Mouse (Mus musculus) hindbrain, postnatal 0 days (tissue): ENCODE results near the gene Mapk11. TPM values are rescaled to one million over a fixed set of nuclear protein-coding genes. Genes with fewer than 3 reads are reported as not detected.

Experiments used
- ATAC-seq: fragments of 200-750 bp; cut with Nextera tagmentation; 2 replicates; pipeline ENCODE4 v1.8.0; 2017; ENCODE audit warnings: mild to moderate bottlenecking, moderate TSS enrichment, moderate library complexity
- DNase-seq: peaks from one replicate; pipeline ENCODE4 v3.0.0-alpha.2; 2015; ENCODE audit warnings: low spot score
- H3K27ac ChIP-seq: fragments of 300-500 bp; sonication (generic); 2 replicates; pipeline ENCODE4 v1.5.1; 2014; ENCODE audit warnings: mild to moderate bottlenecking
- H3K27me3 ChIP-seq: fragments of 300-500 bp; sonication (generic); 2 replicates; pipeline ENCODE4 v1.6.1; 2014; ENCODE audit warnings: low read length, mixed read lengths; ENCODE audit not compliant: insufficient read depth
- H3K36me3 ChIP-seq: fragments of 300-500 bp; sonication (generic); 2 replicates; pipeline ENCODE4 v1.6.1; 2014; ENCODE audit warnings: low read length, mixed read lengths; ENCODE audit not compliant: insufficient read depth
- H3K4me1 ChIP-seq: fragments of 300-500 bp; sonication (generic); 2 replicates; pipeline ENCODE4 v1.6.1; 2014; ENCODE audit warnings: antibody characterized with exemption, low read length, mixed read lengths; ENCODE audit not compliant: insufficient read depth
- H3K4me2 ChIP-seq: fragments of 300-500 bp; sonication (generic); 2 replicates; pipeline ENCODE4 v1.6.1; 2014; ENCODE audit warnings: low read depth, mild to moderate bottlenecking, low read length, moderate library complexity, mixed read lengths
- H3K4me3 ChIP-seq: fragments of 300-500 bp; sonication (generic); 2 replicates; pipeline ENCODE4 v1.5.1; 2014; ENCODE audit warnings: low read length
- H3K9ac ChIP-seq: fragments of 300-500 bp; sonication (generic); replicated peaks from 2 replicates; pipeline ENCODE4 v1.6.1; 2014; ENCODE audit warnings: mild to moderate bottlenecking, low read length, moderate library complexity, mixed read lengths
- H3K9me3 ChIP-seq: fragments of 300-500 bp; sonication (generic); 2 replicates; pipeline ENCODE4 v1.6.1; 2016; ENCODE audit warnings: low read length, mixed read lengths
- CTCF ChIP-seq: IDR thresholded peaks from 2 replicates; pipeline ENCODE4 v1.5.1; 2016; ENCODE audit warnings: antibody characterized with exemption, control low read depth, low read depth
- WGBS: fragments of 180-500 bp; shearing (Covaris S2); extraction: QIAGEN DNeasy Blood & Tissue Kit; methylation state at CpG from one replicate; pipeline ENCODE4 v1.1.7; 2014; 5-methylcytosine and 5-hydroxymethylcytosine counted together
- polyA plus RNA-seq: library from polyadenylated mRNA; unstranded; fragments of >200 nt; fragmentation: Nextera tagmentation; extraction: Ambion mirVana; gene quantifications from 2 replicates; pipeline ENCODE4 v1.2.1, GENCODE M21; 2015
- total RNA-seq: library from RNA; depleted of rRNA; stranded (reverse); fragments of >200 nt; gene quantifications from 2 replicates; pipeline ENCODE4 v1.2.3, GENCODE M21; 2014

The Mapk11 gene
- total and polyA plus RNA-seq, 2 experiments from 2014 or later = 15.8 to 30.6 TPM

DNA sequence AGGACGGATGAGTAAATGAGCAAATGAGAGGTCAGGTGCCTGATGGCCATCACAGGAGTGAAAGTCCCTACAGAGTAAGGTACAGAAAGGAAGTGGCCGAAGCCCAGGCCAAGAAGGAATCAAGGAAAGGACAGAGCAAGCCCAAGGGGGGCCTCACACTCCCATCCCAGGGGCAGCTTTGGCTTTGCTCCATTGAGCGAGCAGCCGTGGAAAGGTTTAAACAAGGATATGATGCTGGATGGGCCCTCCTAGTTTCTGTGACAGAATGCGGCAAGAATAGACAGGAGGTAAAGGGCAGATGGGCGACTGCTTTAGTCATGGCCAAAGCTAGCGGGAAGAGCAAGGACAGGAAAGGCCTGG lies 11.4 kb downstream of the Mapk11 start:
- 0 out of 2 replicates have a peak, but pooled peaks cover 4% of the 10 kb centered on the region for H3K27me3 ChIP-seq
- peaks cover 7% of the 10 kb centered on the region for H3K4me1 ChIP-seq
- no peaks in the 10 kb centered on the region for H3K36me3 ChIP-seq
- TF ChIP-seq CTCF = no peak
- 85% methylated on average over 7 of the region's 7 CpGs for whole genome bisulfite sequencing
- ATAC-seq (no peak), DNase-seq (no peak)
- H3K4me2 ChIP-seq = no peak overlapping the region
- H3K27ac ChIP-seq = no peak overlapping the region
- no peaks in the 10 kb centered on the region for H3K9me3 ChIP-seq
- no peak overlapping the region for H3K9ac ChIP-seq
- no peak overlapping the region for H3K4me3 ChIP-seq

DNA sequence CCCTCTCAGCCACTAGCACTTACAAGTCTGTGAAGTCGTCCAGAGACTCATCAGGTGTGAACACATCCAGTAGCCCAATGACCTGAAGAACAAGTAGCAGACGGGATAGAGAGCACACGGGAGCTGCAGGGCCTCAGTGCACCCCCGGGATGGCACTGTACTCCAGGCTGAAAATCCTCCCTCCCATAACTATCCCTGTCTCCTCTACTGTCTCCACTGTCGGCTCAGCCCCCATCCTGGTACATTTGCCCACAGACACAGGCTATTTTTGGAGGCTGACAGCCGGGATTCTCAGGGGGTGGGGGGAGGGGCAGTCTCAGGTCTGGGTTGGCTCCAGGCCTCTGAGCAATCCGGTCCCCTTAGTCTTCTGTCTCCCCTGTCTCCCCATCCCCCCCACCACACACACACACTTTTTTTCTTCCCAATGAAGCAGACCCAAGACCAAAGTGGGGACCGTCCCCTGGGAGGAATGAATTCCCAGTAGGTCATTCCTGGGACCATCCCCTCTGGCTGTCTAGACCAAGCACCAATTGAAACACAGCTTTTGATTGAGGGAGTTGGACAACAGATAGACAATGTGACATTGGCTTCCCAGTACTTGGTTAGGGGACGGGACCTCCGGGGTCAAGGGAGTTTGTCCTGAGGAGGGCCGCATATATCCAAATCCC lies 11.9 kb downstream of the Mapk11 start:
- Histone ChIP-seq H3K36me3 (no peaks in the 10 kb centered on the region), H3K27me3 (0 out of 2 replicates have a peak, but pooled peaks cover 4% of the 10 kb centered on the region), H3K4me3 (no peak overlapping the region), H3K27ac (no peak overlapping the region), H3K4me1 (peaks cover 7% of the 10 kb centered on the region), H3K9me3 (no peaks in the 10 kb centered on the region), H3K4me2 (no peak overlapping the region), H3K9ac (no peak overlapping the region)
- no peak for TF ChIP-seq CTCF
- DNase-seq = no peak
- no peak for ATAC-seq
- 72% methylated on average over 11 of the region's 11 CpGs for WGBS

DNA sequence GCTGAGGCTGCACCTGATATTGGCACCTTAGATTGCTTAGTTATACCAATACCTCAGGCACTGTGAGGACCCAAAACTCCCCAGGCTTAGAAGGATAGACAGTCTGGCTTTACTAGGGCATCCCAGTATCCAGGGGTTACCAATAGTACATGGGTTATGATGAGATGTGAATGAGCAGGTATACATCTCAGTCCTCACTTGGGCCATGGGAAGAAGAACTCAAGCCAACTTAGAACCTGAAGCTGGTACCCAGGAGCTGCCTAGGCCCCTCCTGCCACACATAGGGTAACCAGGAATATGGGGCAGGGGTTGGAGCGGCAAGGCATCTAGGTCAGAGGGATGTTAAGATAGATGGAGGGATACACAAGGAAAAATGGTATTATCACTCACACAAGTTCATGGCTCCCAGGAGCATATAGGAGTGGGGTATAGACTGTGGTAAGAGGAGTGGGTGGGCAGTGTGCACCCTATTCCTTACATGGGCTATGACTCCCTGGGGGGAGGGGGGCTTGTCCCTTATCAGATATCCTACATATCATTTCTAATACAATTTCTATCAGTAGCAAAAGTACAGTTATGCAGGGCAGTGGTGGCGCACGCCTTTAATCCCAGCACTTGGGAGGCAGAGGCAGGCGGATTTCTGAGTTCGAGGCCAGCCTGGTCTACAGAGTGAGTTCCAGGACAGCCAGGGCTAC lies 12.8 kb downstream of the Mapk11 start:
- H3K27ac ChIP-seq = no peak overlapping the region
- H3K9ac ChIP-seq = no peak overlapping the region
- H3K9me3 ChIP-seq = no peaks in the 10 kb centered on the region
- DNase-seq = no peak
- TF ChIP-seq CTCF = no peak
- H3K27me3 ChIP-seq = 0 out of 2 replicates have a peak, but pooled peaks cover 4% of the 10 kb centered on the region
- 98% methylated on average over 5 of the region's 5 CpGs for WGBS
- no peak overlapping the region for H3K4me2 ChIP-seq
- H3K4me1 ChIP-seq = peaks cover 7% of the 10 kb centered on the region
- H3K36me3 ChIP-seq = no peaks in the 10 kb centered on the region
- no peak for ATAC-seq
- H3K4me3 ChIP-seq = no peak overlapping the region

DNA sequence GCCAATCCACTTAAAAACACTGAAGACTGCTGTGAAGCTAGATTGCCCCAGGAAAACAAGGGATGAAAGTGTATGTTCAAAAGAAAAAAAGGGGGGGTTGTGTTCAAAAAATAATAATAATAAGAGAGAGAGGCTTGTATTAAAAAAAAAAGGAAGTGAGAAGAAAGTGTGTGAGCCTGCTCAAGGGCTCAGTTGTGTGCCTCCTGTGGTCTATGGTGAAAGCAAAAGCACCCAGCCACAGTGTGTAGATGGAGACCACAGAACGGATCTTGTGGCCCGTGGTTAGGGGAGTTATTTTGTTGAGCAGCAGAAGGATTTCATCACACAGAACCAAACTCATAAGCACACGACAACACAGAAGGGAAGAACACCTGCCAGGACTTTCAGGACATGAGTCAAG lies 18.1 kb downstream of the Mapk11 start:
- no peak overlapping the region for H3K4me2 ChIP-seq
- no peaks in the 10 kb centered on the region for H3K9me3 ChIP-seq
- no peak for DNase-seq
- no peak for ATAC-seq
- no peak overlapping the region for H3K27ac ChIP-seq
- WGBS = 94% methylated on average over 3 of the region's 3 CpGs
- no peaks in the 10 kb centered on the region for H3K27me3 ChIP-seq
- no peak overlapping the region for H3K9ac ChIP-seq
- H3K36me3 ChIP-seq = no peaks in the 10 kb centered on the region
- peaks cover 12% of the 10 kb centered on the region for H3K4me1 ChIP-seq
- H3K4me3 ChIP-seq = no peak overlapping the region
- no peak for TF ChIP-seq CTCF

DNA sequence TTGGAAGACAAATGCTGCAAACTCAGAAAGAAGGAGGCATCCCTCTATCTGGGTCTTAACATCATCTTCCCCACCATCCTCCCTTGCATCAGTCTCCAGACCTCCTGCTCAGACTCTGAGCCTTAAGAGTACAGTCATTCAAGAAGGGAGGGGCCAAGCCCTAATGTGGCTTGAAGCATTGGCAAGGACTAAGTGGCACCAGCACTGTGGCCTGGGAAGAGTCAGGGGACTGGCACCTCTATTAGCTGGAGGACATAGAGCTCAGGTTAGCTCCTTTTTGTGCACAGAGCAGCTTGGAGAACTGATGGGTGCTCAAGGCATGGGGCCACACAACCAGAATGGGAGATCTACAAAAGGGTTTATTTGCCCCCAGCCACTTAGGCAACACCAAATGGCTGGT lies 19.2 kb downstream of the Mapk11 start:
- H3K27me3 ChIP-seq = no peaks in the 10 kb centered on the region
- H3K9me3 ChIP-seq = no peaks in the 10 kb centered on the region
- no peak for TF ChIP-seq CTCF
- H3K4me2 ChIP-seq = no peak overlapping the region
- no peak overlapping the region for H3K9ac ChIP-seq
- DNase-seq = no peak
- ATAC-seq = no peak
- H3K27ac ChIP-seq = no peak overlapping the region
- H3K4me3 ChIP-seq = no peak overlapping the region
- peaks cover 12% of the 10 kb centered on the region for H3K4me1 ChIP-seq
- H3K36me3 ChIP-seq = no peaks in the 10 kb centered on the region

DNA sequence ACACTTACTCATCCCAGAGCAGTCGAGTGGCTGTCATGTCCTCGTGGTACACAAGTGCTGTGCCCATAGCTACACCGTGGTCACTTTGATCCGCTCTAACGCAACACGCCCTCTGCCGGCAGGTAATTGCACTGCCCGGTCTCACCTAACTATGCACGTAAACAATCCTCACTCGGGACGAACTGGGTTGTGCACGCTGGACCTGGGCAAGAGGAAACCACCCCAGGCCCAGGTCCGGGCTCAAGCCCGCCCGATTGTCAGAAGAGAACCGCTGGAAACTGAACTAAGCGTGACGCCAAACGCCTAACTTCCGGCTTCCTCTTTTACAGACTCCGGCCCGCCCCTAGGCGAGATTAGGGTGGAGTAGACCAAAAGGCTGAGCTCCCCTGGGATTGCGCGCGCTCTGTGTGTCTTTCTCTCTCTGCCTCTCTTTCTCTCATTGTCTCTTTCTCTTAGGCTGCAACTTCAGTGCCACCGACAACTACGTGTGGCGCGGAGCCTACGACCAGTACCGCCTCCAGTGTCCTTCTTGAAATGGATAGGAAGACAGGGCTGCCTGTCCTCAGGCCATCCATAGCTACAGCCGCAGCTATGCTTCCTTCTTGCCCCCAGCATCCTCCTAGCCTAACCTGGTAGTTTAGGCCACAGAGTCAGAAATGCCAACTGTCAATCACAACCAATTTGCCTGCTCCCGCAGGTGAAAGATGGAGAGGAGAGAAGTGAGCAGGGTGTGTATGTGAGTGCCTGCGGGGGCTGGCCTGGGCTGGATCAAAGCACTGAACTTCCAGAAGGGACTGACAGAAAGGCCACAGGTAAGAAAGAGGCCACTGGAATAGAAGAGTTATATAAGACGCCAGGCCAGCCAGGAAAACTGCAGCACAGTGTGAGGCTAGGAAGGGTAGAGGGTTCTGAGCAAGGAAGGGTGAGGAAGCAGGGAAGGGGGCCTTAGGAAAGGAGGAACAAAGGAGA lies 20.8 kb downstream of the Mapk11 start, which contains the start of gene Hdac10:
Hdac10 (minus strand) TSS at position 319 of the 969 bp plus-strand sequence.
- peak; percentile 95 for TF ChIP-seq CTCF
- Histone ChIP-seq H3K9ac (peak within 1 kb of the TSS; percentile 63), H3K36me3 (no peaks in the 10 kb centered on the region), H3K27ac (peak within 1 kb of the TSS; percentile 76), H3K27me3 (no peaks in the 10 kb centered on the region), H3K9me3 (no peaks in the 10 kb centered on the region), H3K4me3 (peak within 1 kb of the TSS; percentile 58), H3K4me2 (peak within 1 kb of the TSS; percentile 78), H3K4me1 (peaks cover 13% of the 10 kb centered on the region)
- DNase-seq (peak; percentile 91), ATAC-seq (peak; percentile 91)
- WGBS = 3% methylated on average over 36 of the region's 36 CpGs
